Mouse (Mus musculus) embryonic fibroblast, embryonic 13.5 days (primary cell): ENCODE measurements around the gene Trpc7.

Experiments used
- CTCF ChIP-seq: IDR thresholded peaks from 2 replicates; pipeline ENCODE4 v1.5.1; 2011; ENCODE audit warnings: mild to moderate bottlenecking, control low read depth, low read length, moderate library complexity, borderline replicate concordance; ENCODE audit not compliant: insufficient read depth
- POLR2A ChIP-seq: IDR thresholded peaks from 2 replicates; pipeline ENCODE4 v1.6.1; 2011; ENCODE audit warnings: low read depth, mild to moderate bottlenecking, control low read depth, low read length, moderate library complexity

DNA sequence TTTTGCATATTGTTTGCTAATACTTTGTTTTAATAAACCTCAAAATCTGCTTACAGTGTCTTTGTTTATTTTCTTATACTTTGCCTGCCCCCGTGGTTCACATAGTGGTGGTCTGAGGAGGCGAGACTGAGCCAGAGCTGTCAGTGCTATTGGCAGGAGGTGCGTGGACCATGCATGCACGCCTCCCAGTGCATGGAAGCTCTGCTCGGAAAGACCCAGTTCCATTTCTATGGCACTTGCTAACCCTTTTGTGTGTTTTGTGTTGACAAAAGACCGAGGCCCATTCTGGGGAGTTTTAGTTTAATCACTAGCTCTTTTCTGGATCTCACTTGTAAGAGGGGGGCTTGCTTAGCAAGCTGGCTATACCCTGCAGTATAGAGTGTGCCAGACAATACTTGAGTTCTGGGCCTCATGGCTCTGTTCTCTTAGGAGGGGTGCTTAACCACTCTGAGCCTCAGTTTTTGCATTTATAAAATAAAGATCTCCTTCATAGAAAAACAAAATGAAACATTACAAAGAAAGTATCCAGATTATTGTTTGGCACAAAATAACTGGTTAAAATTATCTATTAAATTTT lies 153.4 kb downstream of the Trpc7 start:
- TF ChIP-seq POLR2A = no peak
- TF ChIP-seq CTCF = no peak
